8 mouse cellular contexts compared by ENCODE assay signal in the genomic region with DNA sequence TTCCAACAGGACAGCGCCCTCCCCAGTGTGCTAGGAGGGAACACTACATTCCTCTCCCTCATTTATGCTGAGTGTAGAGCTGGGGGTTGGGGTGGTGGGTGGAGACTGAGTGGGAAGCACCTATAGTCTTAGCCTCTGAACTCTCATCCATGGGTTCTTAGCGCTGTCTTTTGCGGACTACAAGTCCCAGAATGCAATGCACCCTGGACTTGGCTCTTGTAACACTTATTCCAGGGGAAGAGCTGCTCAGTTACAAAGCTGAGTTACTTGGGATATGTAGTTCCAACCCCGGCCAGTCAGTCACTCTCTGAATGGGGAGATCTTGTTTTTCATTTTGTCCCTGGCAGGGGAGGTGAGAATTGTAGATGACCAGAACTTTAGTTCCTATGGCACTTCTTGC. TPM values are rescaled to one million over a fixed set of nuclear protein-coding genes. Genes with fewer than 3 reads are reported as not detected.
DNase-seq lines count a peak whose midpoint lies in the region; ATAC-seq lines count a peak whose summit lies in the region.

No protein-coding gene starts in this region.

- peaks cover 10% of the 10 kb centered on the region for H3K4me1 ChIP-seq in liver, embryonic 11.5 days (replicated peaks; ENCODE audit: control insufficient read depth, insufficient read depth, low read length)
- H3K4me1 ChIP-seq in neural tube, embryonic 13.5 days (replicated peaks), result peaks cover 12% of the 10 kb centered on the region

- no peaks in the 10 kb centered on the region for H3K9me3 ChIP-seq in liver, embryonic 11.5 days (ENCODE audit: control insufficient read depth, low read length)
- H3K9me3 ChIP-seq in neural tube, embryonic 13.5 days, result no peaks in the 10 kb centered on the region

- no peaks in the 10 kb centered on the region; the same call in 1 of the 2 replicates for H3K27me3 ChIP-seq in liver, embryonic 11.5 days (replicated peaks; ENCODE audit: control insufficient read depth, insufficient read depth, low read length)
- no peaks in the 10 kb centered on the region for H3K27me3 ChIP-seq in neural tube, embryonic 13.5 days

- no peak overlapping the region for H3K4me2 ChIP-seq in liver, embryonic 11.5 days
- H3K4me2 ChIP-seq in neural tube, embryonic 13.5 days, result no peak overlapping the region

- ATAC-seq in inflammation-experienced regulatory T-cells, adult 6 months, result peak; percentile 67
- ATAC-seq in liver, embryonic 11.5 days (replicated peaks; ENCODE audit: low FRiP score), result peak; percentile 69
- peak; percentile 59; the same call in 1 of the 2 replicates for ATAC-seq in neural tube, embryonic 13.5 days (ENCODE audit: low read depth)

- H3K9ac ChIP-seq in liver, embryonic 11.5 days (ENCODE audit: low read depth, low read length), result no peak overlapping the region
- no peak overlapping the region for H3K9ac ChIP-seq in neural tube, embryonic 13.5 days

- H3K27ac ChIP-seq in liver, embryonic 11.5 days (ENCODE audit: low read depth, low read length), result no peak overlapping the region
- H3K27ac ChIP-seq in neural tube, embryonic 13.5 days (replicated peaks), result no peak overlapping the region

- DNase-seq in layer of hippocampus, adult 11-12 months (ENCODE audit: low spot score), result peak; percentile 69
- DNase-seq in layer of hippocampus, adult 8-10 months (ENCODE audit: low spot score in 2 of 2), result no peak
- peak; percentile 68 for DNase-seq in MN1 (ENCODE audit: low spot score)
- peak; percentile 45 for DNase-seq in embryo, embryonic 9.5 days (ENCODE audit: extremely low spot score)
- no peak for DNase-seq in liver, embryonic 11.5 days (ENCODE audit: low spot score)
- DNase-seq in adrenal gland, adult 2 months, result no peak

- H3K36me3 ChIP-seq in liver, embryonic 11.5 days (ENCODE audit: control insufficient read depth, insufficient read depth, low read length), result no peaks in the 10 kb centered on the region; the same call in 1 of the 2 replicates
- peaks cover 41% of the 10 kb centered on the region for H3K36me3 ChIP-seq in neural tube, embryonic 13.5 days

- WGBS in liver, embryonic 11.5 days, result 22% methylated on average over 4 of the region's 4 CpGs
- WGBS in neural tube, embryonic 13.5 days, result 17% methylated on average over 4 of the region's 4 CpGs

- no peak overlapping the region for H3K4me3 ChIP-seq in liver, embryonic 11.5 days (ENCODE audit: low read depth, low read length)
- no peak overlapping the region for H3K4me3 ChIP-seq in neural tube, embryonic 13.5 days

RNA-seq across cellular contexts. Expression of gene Dnajb2, which starts 8.6 kb away (rescaled TPM):
- total RNA-seq in layer of hippocampus, adult 8-10 months (2022), result 100 to 1,000 TPM in 1 of 4 experiments, 10 to 100 TPM in 3; 83.1 to 108 (median 93.1) TPM
- polyA plus RNA-seq in inflammation-experienced regulatory T-cells, adult 6 months (2017; shearing (Covaris generic)), result 1 to 10 TPM; 3.0 to 7.0 (median 5.8) TPM
- 13.6 and 17.5 TPM in 2 replicates for polyA plus RNA-seq in liver, embryonic 11.5 days (2014; fragmentation: Nextera tagmentation; extraction: Ambion mirVana)
- polyA plus RNA-seq in neural tube, embryonic 13.5 days (2015; fragmentation: Nextera tagmentation; extraction: Ambion mirVana), result 68.2 and 73.0 TPM in 2 replicates
- 100 to 1,000 TPM in 1 of 2 experiments, 10 to 100 TPM in 1; 89.1 to 111 TPM for total RNA-seq in adrenal gland, adult 2 months (2021)
- polyA plus RNA-seq in adrenal gland, adult 2 months (2012; rRNA removed), result 52.8 and 58.4 TPM in 2 replicates

RNA-seq across cellular contexts. Expression of gene A630095N17Rik, which starts 12.9 kb away (rescaled TPM):
- not detected for total RNA-seq in layer of hippocampus, adult 8-10 months (2022)
- not detected for polyA plus RNA-seq in inflammation-experienced regulatory T-cells, adult 6 months (2017; shearing (Covaris generic))
- polyA plus RNA-seq in liver, embryonic 11.5 days (2014; fragmentation: Nextera tagmentation; extraction: Ambion mirVana), result not detected in 2 replicates
- not detected in 2 replicates for polyA plus RNA-seq in neural tube, embryonic 13.5 days (2015; fragmentation: Nextera tagmentation; extraction: Ambion mirVana)
- total RNA-seq in adrenal gland, adult 2 months (2021), result not detected
- polyA plus RNA-seq in adrenal gland, adult 2 months (2012; rRNA removed), result not detected in 2 replicates

RNA-seq across cellular contexts. Expression of gene Ptprn, which starts 19.5 kb away (rescaled TPM):
- 100 to 1,000 TPM; 360 to 457 (median 395) TPM for total RNA-seq in layer of hippocampus, adult 8-10 months (2022)
- polyA plus RNA-seq in inflammation-experienced regulatory T-cells, adult 6 months (2017; shearing (Covaris generic)), result under 1 TPM in 1 of 3 experiments, not detected in 2; 0.36 TPM
- 0.55 and 1.0 TPM in 2 replicates for polyA plus RNA-seq in liver, embryonic 11.5 days (2014; fragmentation: Nextera tagmentation; extraction: Ambion mirVana)
- 15.8 and 19.2 TPM in 2 replicates for polyA plus RNA-seq in neural tube, embryonic 13.5 days (2015; fragmentation: Nextera tagmentation; extraction: Ambion mirVana)
- 10 to 100 TPM; 43.6 to 83.6 TPM for total RNA-seq in adrenal gland, adult 2 months (2021)
- 41.5 and 52.0 TPM in 2 replicates for polyA plus RNA-seq in adrenal gland, adult 2 months (2012; rRNA removed)

RNA-seq across cellular contexts. Expression of gene Tuba4a, which starts 25.2 kb away (rescaled TPM):
- total RNA-seq in layer of hippocampus, adult 8-10 months (2022), result 100 to 1,000 TPM; 488 to 539 (median 494) TPM
- polyA plus RNA-seq in inflammation-experienced regulatory T-cells, adult 6 months (2017; shearing (Covaris generic)), result 100 to 1,000 TPM; 116 to 151 (median 123) TPM
- polyA plus RNA-seq in liver, embryonic 11.5 days (2014; fragmentation: Nextera tagmentation; extraction: Ambion mirVana), result 282 and 298 TPM in 2 replicates
- 10.5 and 10.6 TPM in 2 replicates for polyA plus RNA-seq in neural tube, embryonic 13.5 days (2015; fragmentation: Nextera tagmentation; extraction: Ambion mirVana)
- total RNA-seq in adrenal gland, adult 2 months (2021), result 10 to 100 TPM; 55.4 to 73.0 TPM
- polyA plus RNA-seq in adrenal gland, adult 2 months (2012; rRNA removed), result 10.8 and 11.2 TPM in 2 replicates

RNA-seq across cellular contexts. Expression of gene Resp18, which starts 33.4 kb away (rescaled TPM):
- 100 to 1,000 TPM; 102 to 169 (median 125) TPM for total RNA-seq in layer of hippocampus, adult 8-10 months (2022)
- polyA plus RNA-seq in inflammation-experienced regulatory T-cells, adult 6 months (2017; shearing (Covaris generic)), result not detected
- polyA plus RNA-seq in liver, embryonic 11.5 days (2014; fragmentation: Nextera tagmentation; extraction: Ambion mirVana), result 0.40 TPM in 1 of 2 replicates, not detected in the other
- polyA plus RNA-seq in neural tube, embryonic 13.5 days (2015; fragmentation: Nextera tagmentation; extraction: Ambion mirVana), result 116 and 131 TPM in 2 replicates
- 100 to 1,000 TPM; 127 to 192 TPM for total RNA-seq in adrenal gland, adult 2 months (2021)
- polyA plus RNA-seq in adrenal gland, adult 2 months (2012; rRNA removed), result 46.3 and 69.6 TPM in 2 replicates

Comparison
In these comparisons a context has a peak if more than half of its experiments do, and no peak if none do; other contexts are left out.
1. DNase-seq: peak in layer of hippocampus, adult 11-12 months (single experiment), MN1 (single experiment) and embryo, embryonic 9.5 days (single experiment); none in layer of hippocampus, adult 8-10 months (0 of 2), liver, embryonic 11.5 days (single experiment) and adrenal gland, adult 2 months (single experiment).
2. Peak in every context shown above with its lines, with median percentiles within 50 percentile points of each other: ATAC-seq.